Mouse (Mus musculus) adrenal gland, adult 2 months (tissue): ENCODE results near the gene Polr2c. TPM values are rescaled to one million over a fixed set of nuclear protein-coding genes. Genes with fewer than 3 reads are reported as not detected.

Experiments
- polyA plus RNA-seq: library from polyadenylated mRNA; depleted of rRNA; stranded (reverse); fragments of >200 nt; gene quantifications from 2 replicates; pipeline ENCODE4 v1.2.3, GENCODE M21; 2012; rRNA removed
- total RNA-seq, 2 experiments: library from RNA; stranded (reverse); gene quantifications; 2 replicates each; pipeline ENCODE4 v1.2.3; 2021

The Polr2c gene
- total and polyA plus RNA-seq, 3 experiments, result 54.5 to 68.0 (median 66.6) TPM

Other genes with a start within 250 kb of the Polr2c start
- 10 to 100 TPM; 86.3 to 88.6 TPM for gene Arl2bp, start 190.8 kb upstream of the Polr2c start, total RNA-seq
- 91.9 and 92.2 TPM in 2 replicates for gene Arl2bp, start 190.8 kb upstream of the Polr2c start, polyA plus RNA-seq
- gene Pllp, start 161.2 kb upstream of the Polr2c start, total RNA-seq, result 1 to 10 TPM in 1 of 2 experiments, under 1 TPM in 1; 0.49 to 1.1 TPM
- 1.5 and 2.6 TPM in 2 replicates for gene Pllp, start 161.2 kb upstream of the Polr2c start, polyA plus RNA-seq
- not detected for gene Ccl22, start 111.9 kb upstream of the Polr2c start, total RNA-seq
- 0.44 and 0.55 TPM in 2 replicates for gene Ccl22, start 111.9 kb upstream of the Polr2c start, polyA plus RNA-seq
- gene Cx3cl1, start 85.4 kb upstream of the Polr2c start, total RNA-seq, result 10 to 100 TPM; 29.3 to 48.2 TPM
- 116 and 153 TPM in 2 replicates for gene Cx3cl1, start 85.4 kb upstream of the Polr2c start, polyA plus RNA-seq
- gene Ccl17, start 47.0 kb upstream of the Polr2c start, total RNA-seq, result 1 to 10 TPM in 1 of 2 experiments, not detected in 1; 1.7 TPM
- gene Ccl17, start 47.0 kb upstream of the Polr2c start, polyA plus RNA-seq, result 0.36 TPM in 1 of 2 replicates, not detected in the other
- gene Coq9, start 19.1 kb upstream of the Polr2c start, total RNA-seq, result 100 to 1,000 TPM; 186 to 208 TPM
- gene Coq9, start 19.1 kb upstream of the Polr2c start, polyA plus RNA-seq, result 538 and 543 TPM in 2 replicates
- gene Ciapin1, start 19.1 kb upstream of the Polr2c start, total RNA-seq, result 100 to 1,000 TPM in 1 of 2 experiments, 10 to 100 TPM in 1; 81.5 to 123 TPM
- 118 and 146 TPM in 2 replicates for gene Ciapin1, start 19.1 kb upstream of the Polr2c start, polyA plus RNA-seq
- gene Dok4, start 18.9 kb downstream of the Polr2c start, total RNA-seq, result 10 to 100 TPM in 1 of 2 experiments, 1 to 10 TPM in 1; 5.8 to 12.4 TPM
- 13.0 and 18.2 TPM in 2 replicates for gene Dok4, start 18.9 kb downstream of the Polr2c start, polyA plus RNA-seq
- 10 to 100 TPM in 1 of 2 experiments, 1 to 10 TPM in 1; 7.3 to 12.5 TPM for gene Ccdc102a, start 60.6 kb downstream of the Polr2c start, total RNA-seq
- gene Ccdc102a, start 60.6 kb downstream of the Polr2c start, polyA plus RNA-seq, result 16.5 and 20.4 TPM in 2 replicates
- 1 to 10 TPM; 1.1 to 1.3 TPM for gene Adgrg5, start 66.2 kb downstream of the Polr2c start, total RNA-seq
- 1.8 and 2.0 TPM in 2 replicates for gene Adgrg5, start 66.2 kb downstream of the Polr2c start, polyA plus RNA-seq
- 10 to 100 TPM; 17.3 to 24.3 TPM for gene Adgrg1, start 117.3 kb downstream of the Polr2c start, total RNA-seq
- 40.2 and 56.5 TPM in 2 replicates for gene Adgrg1, start 117.3 kb downstream of the Polr2c start, polyA plus RNA-seq
- 1 to 10 TPM; 2.0 to 2.8 TPM for gene Adgrg3, start 160.2 kb downstream of the Polr2c start, total RNA-seq
- 9.1 and 11.2 TPM in 2 replicates for gene Adgrg3, start 160.2 kb downstream of the Polr2c start, polyA plus RNA-seq
- gene Drc7, start 197.7 kb downstream of the Polr2c start, total RNA-seq, result not detected
- gene Drc7, start 197.7 kb downstream of the Polr2c start, polyA plus RNA-seq, result not detected in 2 replicates
- 10 to 100 TPM; 11.0 to 17.7 TPM for gene Katnb1, start 223.7 kb downstream of the Polr2c start, total RNA-seq
- gene Katnb1, start 223.7 kb downstream of the Polr2c start, polyA plus RNA-seq, result 18.9 and 19.1 TPM in 2 replicates